Mouse (Mus musculus) frontal cortex, adult 2 months (tissue): ENCODE measurements at regions not wholly inside any gene's neighbourhood (a gene's known extent, or its start where the extent isn't known, plus 50 kb on each side); places are given as distances from the start of the nearest gene placed in this dataset.
A peak's percentile ranks its signal among the peaks of the same experiment; 100 is the strongest.

ENCODE experiments used
- DNase-seq, 2 experiments: peaks; one replicate each; pipeline ENCODE4 v3.0.0; 2022; ENCODE audit warnings: low spot score in 1 of 2; ENCODE audit errors: extremely low spot score in 1 of 2

DNA sequence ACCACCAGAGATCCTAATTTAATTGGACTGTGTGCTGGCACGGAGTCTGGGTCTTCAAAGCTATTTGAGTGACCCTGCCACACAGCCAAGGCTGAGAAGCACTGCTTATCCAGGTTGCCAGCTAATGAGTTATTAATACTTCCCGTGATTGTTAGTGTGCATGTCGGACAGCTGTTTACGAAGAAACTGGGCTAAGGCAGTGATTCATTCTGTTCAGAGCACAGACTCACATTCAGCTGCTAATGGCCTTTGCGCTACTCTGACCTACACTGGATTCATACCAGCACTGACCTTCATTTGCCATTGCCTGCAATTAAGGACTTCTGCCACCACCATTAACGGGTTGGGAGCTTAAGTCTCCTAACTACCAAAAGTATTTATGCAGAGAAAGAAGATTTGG is 156.7 kb upstream of the Dppa4 start:
- DNase-seq, result peak; percentile 1 to 10

- DNase-seq, result no peak
Observed at GRCm38 (mm10) chr16:48127338-48127737, 156.2 kb upstream of the Dppa4 start.

- no peak for DNase-seq
Observed at GRCm38 (mm10) chr16:48155355-48155754, 128.2 kb upstream of the Dppa4 start.

- DNase-seq, result no peak
Observed at GRCm38 (mm10) chr16:48190399-48190798, 93.1 kb upstream of the Dppa4 start.

- DNase-seq, result no peak
Observed at GRCm38 (mm10) chr16:48192197-48192596, 91.3 kb upstream of the Dppa4 start.

- DNase-seq, result no peak
Observed at GRCm38 (mm10) chr16:48214976-48215375, 68.6 kb upstream of the Dppa4 start.
